Mouse (Mus musculus) forebrain, embryonic 14.5 days (tissue): ENCODE measurements at regions not wholly inside any gene's neighbourhood (a gene's known extent, or its start where the extent isn't known, plus 50 kb on each side); places are given as distances from the start of the nearest gene placed in this dataset.

Experiments
- ATAC-seq: fragments of 200-750 bp; cut with Nextera tagmentation; 2 replicates; pipeline ENCODE4 v1.8.0; 2017; ENCODE audit warnings: mild to moderate bottlenecking, moderate library complexity
- DNase-seq: peaks from one replicate; pipeline ENCODE4 v3.0.0-alpha.2; 2015; ENCODE audit warnings: low spot score
- H3K27ac ChIP-seq: fragments of 300-500 bp; sonication (generic); 2 replicates; pipeline ENCODE4 v1.5.1; 2014; ENCODE audit warnings: low read depth, mild to moderate bottlenecking, control low read depth, low read length, moderate library complexity
- H3K27me3 ChIP-seq: fragments of 300-500 bp; sonication (generic); replicated peaks from 2 replicates; pipeline ENCODE4 v1.6.1; 2014; ENCODE audit warnings: low read length, control low read depth, mixed read lengths; ENCODE audit not compliant: control insufficient read depth, insufficient read depth
- H3K36me3 ChIP-seq: fragments of 300-500 bp; sonication (generic); 2 replicates; pipeline ENCODE4 v1.6.1; 2014; ENCODE audit warnings: low read length, control low read depth; ENCODE audit not compliant: control insufficient read depth, insufficient read depth
- H3K4me1 ChIP-seq: fragments of 300-500 bp; sonication (generic); 2 replicates; pipeline ENCODE4 v1.6.1; 2014; ENCODE audit warnings: antibody characterized with exemption, low read length, control low read depth; ENCODE audit not compliant: control insufficient read depth, insufficient read depth
- H3K4me2 ChIP-seq: fragments of 300-500 bp; sonication (generic); 2 replicates; pipeline ENCODE4 v1.6.1; 2014; ENCODE audit warnings: mild to moderate bottlenecking, control low read depth, low read length
- H3K4me3 ChIP-seq: fragments of 300-500 bp; sonication (generic); 2 replicates; pipeline ENCODE4 v1.5.1; 2014; ENCODE audit warnings: low read depth, low read length, control low read depth
- H3K9ac ChIP-seq: fragments of 300-500 bp; sonication (generic); 2 replicates; pipeline ENCODE4 v1.6.1; 2014; ENCODE audit warnings: mild to moderate bottlenecking, low read length, control low read depth, moderate library complexity
- H3K9me3 ChIP-seq: fragments of 300-500 bp; sonication (generic); replicated peaks from 2 replicates; pipeline ENCODE4 v1.6.1; 2016; ENCODE audit warnings: low read length, control low read depth, mixed read lengths; ENCODE audit not compliant: control insufficient read depth
- WGBS: fragments of 180-500 bp; shearing (Covaris S2); extraction: QIAGEN DNeasy Blood & Tissue Kit; methylation state at CpG from one replicate; pipeline ENCODE4 v1.1.7; 2014; 5-methylcytosine and 5-hydroxymethylcytosine counted together

DNA sequence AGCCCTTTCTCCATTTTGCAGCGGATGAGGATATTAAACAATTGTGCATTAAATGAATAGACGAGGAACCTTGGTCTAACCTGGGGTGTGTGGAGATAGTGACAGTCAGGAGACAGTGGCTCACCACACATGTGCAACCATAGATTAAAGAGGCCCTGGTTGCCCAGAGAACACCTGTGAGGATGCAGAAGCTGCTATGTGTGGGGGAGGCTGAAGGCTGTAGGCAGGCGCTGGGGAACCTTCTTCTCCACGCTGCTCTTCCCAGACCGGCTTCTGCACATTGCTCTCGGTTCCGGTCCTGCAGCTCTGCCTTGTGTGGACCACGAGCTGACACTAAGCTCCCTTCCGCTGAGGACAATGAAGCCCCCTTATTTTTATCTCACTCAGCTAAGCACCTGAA lies 412.1 kb upstream of the Adgrl2 start:
- ATAC-seq (no peak), DNase-seq (no peak)
- Histone ChIP-seq H3K36me3 (no peaks in the 10 kb centered on the region), H3K4me3 (no peak overlapping the region), H3K4me2 (no peak overlapping the region), H3K9me3 (no peaks in the 10 kb centered on the region), H3K4me1 (peaks cover 5% of the 10 kb centered on the region; the same call in 1 of the 2 replicates), H3K27me3 (no peaks in the 10 kb centered on the region), H3K27ac (no peak overlapping the region), H3K9ac (no peak overlapping the region)
- 51% methylated on average over 9 of the region's 9 CpGs for WGBS

DNA sequence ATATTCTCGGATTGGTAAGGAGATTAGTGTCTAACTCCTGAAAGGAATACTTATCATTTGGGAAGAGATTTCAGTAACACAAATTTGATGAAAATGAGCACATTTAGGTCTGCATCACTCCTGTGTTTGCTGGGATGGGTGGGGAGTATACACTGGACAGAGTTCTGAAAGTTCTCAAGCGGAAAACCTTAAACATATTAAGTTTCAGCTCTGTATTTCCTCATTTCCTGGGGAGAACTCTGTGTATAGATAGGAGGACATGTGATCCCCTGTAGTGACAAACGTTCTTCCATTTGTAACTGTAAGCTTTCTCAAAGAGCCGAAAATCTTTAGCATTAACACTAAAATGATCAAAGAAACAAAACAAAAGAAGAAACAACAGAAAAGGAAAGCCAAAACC lies 404.7 kb upstream of the Adgrl2 start:
- Histone ChIP-seq H3K9me3 (no peaks in the 10 kb centered on the region), H3K27ac (no peak overlapping the region), H3K36me3 (no peaks in the 10 kb centered on the region), H3K4me1 (no peaks in the 10 kb centered on the region), H3K27me3 (no peaks in the 10 kb centered on the region), H3K9ac (no peak overlapping the region), H3K4me3 (no peak overlapping the region), H3K4me2 (no peak overlapping the region)
- no peak for DNase-seq
- no peak for ATAC-seq
- WGBS: 79% methylated on average over 4 of the region's 4 CpGs

GRCm38 (mm10) chr3:149393317-149394172 lies 403.2 kb upstream of the Adgrl2 start:
- no peak overlapping the region for H3K4me3 ChIP-seq
- H3K4me2 ChIP-seq: no peak overlapping the region
- H3K4me1 ChIP-seq: no peaks in the 10 kb centered on the region
- no peaks in the 10 kb centered on the region for H3K36me3 ChIP-seq
- ATAC-seq (no peak), DNase-seq (no peak)
- 81% methylated on average over 4 of the region's 4 CpGs for WGBS
- no peaks in the 10 kb centered on the region for H3K27me3 ChIP-seq
- H3K9me3 ChIP-seq: no peaks in the 10 kb centered on the region
- no peak overlapping the region for H3K9ac ChIP-seq
- no peak overlapping the region for H3K27ac ChIP-seq

- Histone ChIP-seq H3K4me1 (no peaks in the 10 kb centered on the region), H3K9me3 (no peaks in the 10 kb centered on the region), H3K36me3 (no peaks in the 10 kb centered on the region), H3K27ac (no peak overlapping the region), H3K4me2 (no peak overlapping the region), H3K27me3 (no peaks in the 10 kb centered on the region), H3K9ac (no peak overlapping the region), H3K4me3 (no peak overlapping the region)
- DNase-seq (no peak), ATAC-seq (no peak)
- WGBS: 96% methylated on average over 9 of the region's 9 CpGs
These were observed 401.8 kb upstream of the Adgrl2 start for GRCm38 (mm10) chr3:149392164-149392563.

DNA sequence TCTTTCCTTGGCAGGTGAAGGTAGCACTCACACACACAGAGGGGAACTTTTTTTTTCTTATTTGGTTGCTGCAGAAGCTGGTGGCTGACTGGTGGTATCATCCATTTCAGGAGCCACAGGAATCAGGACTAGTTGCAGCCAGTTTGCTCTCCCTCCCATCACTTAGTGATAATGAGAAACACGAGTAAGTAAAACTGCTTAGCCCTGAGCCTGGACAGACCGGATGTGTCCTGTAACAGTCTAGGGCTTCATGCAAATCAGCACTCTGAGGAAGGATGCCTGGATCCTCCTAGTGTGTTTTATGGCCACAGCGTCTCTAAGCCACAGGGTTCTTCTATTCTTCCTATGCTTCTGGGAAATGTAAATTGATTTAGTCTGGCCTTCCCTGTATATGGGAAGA lies 397.2 kb upstream of the Adgrl2 start:
- Histone ChIP-seq H3K4me1 (peaks cover 8% of the 10 kb centered on the region), H3K27me3 (no peaks in the 10 kb centered on the region), H3K9ac (no peak overlapping the region), H3K4me3 (no peak overlapping the region), H3K27ac (no peak overlapping the region), H3K36me3 (no peaks in the 10 kb centered on the region), H3K9me3 (no peaks in the 10 kb centered on the region), H3K4me2 (no peak overlapping the region)
- no peak for DNase-seq
- 38% methylated on average over 3 of the region's 3 CpGs for WGBS
- ATAC-seq: no peak

GRCm38 (mm10) chr3:149386027-149386426 lies 395.7 kb upstream of the Adgrl2 start:
- WGBS: 71% methylated on average over 2 of the region's 2 CpGs
- H3K9me3 ChIP-seq: no peaks in the 10 kb centered on the region
- H3K9ac ChIP-seq: no peak overlapping the region
- DNase-seq: no peak
- H3K36me3 ChIP-seq: no peaks in the 10 kb centered on the region
- H3K27me3 ChIP-seq: no peaks in the 10 kb centered on the region
- H3K4me3 ChIP-seq: no peak overlapping the region
- ATAC-seq: no peak
- H3K27ac ChIP-seq: no peak overlapping the region
- peaks cover 15% of the 10 kb centered on the region for H3K4me1 ChIP-seq
- no peak overlapping the region for H3K4me2 ChIP-seq

- Histone ChIP-seq H3K4me1 (peaks cover 17% of the 10 kb centered on the region), H3K36me3 (no peaks in the 10 kb centered on the region), H3K4me3 (no peak overlapping the region), H3K9me3 (no peaks in the 10 kb centered on the region), H3K9ac (no peak overlapping the region), H3K4me2 (no peak overlapping the region), H3K27me3 (no peaks in the 10 kb centered on the region), H3K27ac (no peak overlapping the region)
- 29% methylated on average over 6 of the region's 6 CpGs for WGBS
- peak; percentile 64 for DNase-seq
- ATAC-seq: peak; percentile 68; the same call in 1 of the 2 replicates
These were observed 395.0 kb upstream of the Adgrl2 start for GRCm38 (mm10) chr3:149385336-149385735.

- H3K36me3 ChIP-seq: no peaks in the 10 kb centered on the region
- H3K27me3 ChIP-seq: no peaks in the 10 kb centered on the region
- no peak overlapping the region for H3K4me3 ChIP-seq
- peaks cover 17% of the 10 kb centered on the region for H3K4me1 ChIP-seq
- no peak overlapping the region for H3K9ac ChIP-seq
- no peak overlapping the region for H3K4me2 ChIP-seq
- H3K9me3 ChIP-seq: no peaks in the 10 kb centered on the region
- peak; percentile 76 for ATAC-seq
- no peak overlapping the region for H3K27ac ChIP-seq
- WGBS: 38% methylated on average over 10 of the region's 10 CpGs
- DNase-seq: peak; percentile 84
These were observed 391.3 kb upstream of the Adgrl2 start for GRCm38 (mm10) chr3:149381559-149382245.

DNA sequence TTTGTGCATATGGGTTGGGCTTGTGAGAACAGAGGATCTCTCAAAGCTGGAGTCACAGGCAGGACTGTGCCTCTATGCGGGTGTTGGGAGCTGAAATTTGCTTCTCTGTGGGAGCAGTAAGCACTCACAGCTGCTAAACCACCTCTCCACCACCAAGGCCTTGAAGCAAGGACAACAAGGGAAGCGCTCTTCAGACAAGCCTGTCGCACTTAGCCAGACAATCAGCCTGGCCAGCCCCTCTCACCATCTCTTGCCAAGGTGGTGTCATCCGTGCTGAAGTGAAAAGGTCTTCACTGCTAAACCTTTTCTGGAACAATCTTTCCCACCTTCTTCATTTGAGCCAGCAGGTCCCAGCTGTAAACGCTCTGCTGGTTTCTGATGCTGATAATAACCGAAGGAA lies 390.7 kb upstream of the Adgrl2 start:
- 76% methylated on average over 6 of the region's 6 CpGs for WGBS
- no peak for DNase-seq
- H3K4me1 ChIP-seq: peaks cover 17% of the 10 kb centered on the region

More for the DNA sequence above, 390.7 kb upstream of the Adgrl2 start:
- Histone ChIP-seq H3K4me3 (no peak overlapping the region), H3K9ac (no peak overlapping the region), H3K36me3 (no peaks in the 10 kb centered on the region), H3K4me2 (no peak overlapping the region), H3K9me3 (no peaks in the 10 kb centered on the region), H3K27ac (no peak overlapping the region), H3K27me3 (no peaks in the 10 kb centered on the region)
- no peak for ATAC-seq
